Mouse (Mus musculus): ENCODE measurements at regions not wholly inside any gene's neighbourhood (a gene's known extent, or its start where the extent isn't known, plus 50 kb on each side); places are given as distances from the start of the nearest gene placed in this dataset.

DNA sequence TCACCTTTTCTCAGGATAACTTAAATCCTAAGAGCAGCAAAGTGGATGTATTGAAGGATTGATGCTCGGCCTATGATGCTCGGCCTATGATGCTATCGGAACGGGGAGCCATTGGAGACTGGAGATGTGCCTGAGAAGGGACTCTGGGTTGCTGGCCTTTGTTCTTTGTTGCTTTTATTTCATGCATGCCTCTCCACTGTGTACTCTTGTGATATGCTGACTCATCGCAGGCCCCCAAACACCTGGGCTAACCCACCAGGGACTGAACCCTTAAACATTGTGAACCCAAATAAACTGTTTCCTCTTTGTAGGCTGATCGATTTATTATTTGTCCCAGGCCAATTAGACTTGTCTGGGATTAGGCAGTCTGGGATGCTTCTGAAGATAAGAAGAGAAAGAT lies 61.9 kb downstream of the Pdcl3 start:
- no peak for DNase-seq (ENCODE audit: low spot score in 2 of 2)

GRCm38 (mm10) chr1:39057304-39057703 lies 71.9 kb downstream of the Pdcl3 start:
- DNase-seq (ENCODE audit: low spot score in 2 of 2), result no peak

GRCm38 (mm10) chr1:39062509-39062908 lies 77.1 kb downstream of the Pdcl3 start:
- DNase-seq (ENCODE audit: low spot score in 2 of 2), result no peak

GRCm38 (mm10) chr1:39063666-39064385 lies 78.4 kb downstream of the Pdcl3 start:
- no peak for DNase-seq (ENCODE audit: low spot score in 2 of 2)

DNA sequence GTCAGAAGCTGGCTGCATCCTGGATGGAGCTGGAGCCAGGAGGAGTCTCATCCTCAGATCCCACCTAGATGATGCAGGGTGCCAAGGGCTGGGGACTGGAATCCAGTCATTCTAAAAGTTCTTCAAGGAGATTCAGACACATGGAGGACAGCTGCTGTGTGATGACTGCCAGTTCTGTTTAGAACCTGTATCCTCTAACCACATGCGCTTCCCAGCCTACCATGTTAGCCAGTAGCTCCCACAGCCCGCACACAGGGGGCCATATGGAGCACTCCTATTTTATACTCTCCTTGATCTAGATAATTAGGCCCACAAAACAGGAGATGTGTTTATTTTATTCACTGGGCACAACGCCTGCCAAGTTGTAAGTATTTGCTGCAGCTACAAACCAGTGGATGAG lies 79.4 kb downstream of the Pdcl3 start:
- no peak for DNase-seq (ENCODE audit: low spot score in 2 of 2)

GRCm38 (mm10) chr1:39067901-39068300 lies 82.5 kb downstream of the Pdcl3 start:
- no peak for DNase-seq (ENCODE audit: low spot score in 2 of 2)

DNA sequence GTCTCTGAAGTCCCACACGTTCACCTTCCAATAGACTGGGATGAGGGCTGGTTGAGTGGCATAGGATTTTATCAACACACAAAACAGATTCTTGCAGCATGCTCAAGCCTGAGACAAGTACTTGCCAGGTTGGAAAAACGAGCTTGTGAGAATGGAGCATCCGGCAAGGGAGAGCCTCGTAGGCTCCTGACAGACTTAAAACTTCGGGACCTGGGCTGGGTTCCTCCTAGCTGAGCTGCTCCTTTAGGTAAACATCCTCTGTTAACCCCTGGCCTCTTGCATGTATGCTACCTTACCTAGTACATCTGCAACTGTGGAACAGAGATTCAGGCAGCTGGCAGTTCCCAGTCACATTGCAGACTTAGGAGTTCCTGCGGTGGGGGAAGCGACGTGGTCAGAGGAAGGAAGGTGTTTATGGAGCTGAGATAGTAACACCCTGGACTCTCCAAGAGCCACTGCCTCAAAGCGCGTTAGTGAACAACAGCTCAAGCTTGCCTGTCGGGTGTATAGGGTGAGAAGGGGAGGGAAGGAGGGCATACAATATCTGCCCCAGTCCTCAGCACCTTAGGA lies 83.8 kb downstream of the Pdcl3 start:
- no peak for DNase-seq (ENCODE audit: low spot score in 2 of 2)

GRCm38 (mm10) chr1:39069676-39070075 lies 84.3 kb downstream of the Pdcl3 start:
- no peak for DNase-seq (ENCODE audit: low spot score in 2 of 2)

- no peak for DNase-seq (ENCODE audit: low spot score in 2 of 2)
Measured at GRCm38 (mm10) chr1:39075966-39076365, 90.6 kb downstream of the Pdcl3 start.

GRCm38 (mm10) chr1:39078584-39079315 lies 93.3 kb downstream of the Pdcl3 start:
- DNase-seq (ENCODE audit: low spot score in 2 of 2), result peak in 1 of 2 experiments; percentile 23

DNA sequence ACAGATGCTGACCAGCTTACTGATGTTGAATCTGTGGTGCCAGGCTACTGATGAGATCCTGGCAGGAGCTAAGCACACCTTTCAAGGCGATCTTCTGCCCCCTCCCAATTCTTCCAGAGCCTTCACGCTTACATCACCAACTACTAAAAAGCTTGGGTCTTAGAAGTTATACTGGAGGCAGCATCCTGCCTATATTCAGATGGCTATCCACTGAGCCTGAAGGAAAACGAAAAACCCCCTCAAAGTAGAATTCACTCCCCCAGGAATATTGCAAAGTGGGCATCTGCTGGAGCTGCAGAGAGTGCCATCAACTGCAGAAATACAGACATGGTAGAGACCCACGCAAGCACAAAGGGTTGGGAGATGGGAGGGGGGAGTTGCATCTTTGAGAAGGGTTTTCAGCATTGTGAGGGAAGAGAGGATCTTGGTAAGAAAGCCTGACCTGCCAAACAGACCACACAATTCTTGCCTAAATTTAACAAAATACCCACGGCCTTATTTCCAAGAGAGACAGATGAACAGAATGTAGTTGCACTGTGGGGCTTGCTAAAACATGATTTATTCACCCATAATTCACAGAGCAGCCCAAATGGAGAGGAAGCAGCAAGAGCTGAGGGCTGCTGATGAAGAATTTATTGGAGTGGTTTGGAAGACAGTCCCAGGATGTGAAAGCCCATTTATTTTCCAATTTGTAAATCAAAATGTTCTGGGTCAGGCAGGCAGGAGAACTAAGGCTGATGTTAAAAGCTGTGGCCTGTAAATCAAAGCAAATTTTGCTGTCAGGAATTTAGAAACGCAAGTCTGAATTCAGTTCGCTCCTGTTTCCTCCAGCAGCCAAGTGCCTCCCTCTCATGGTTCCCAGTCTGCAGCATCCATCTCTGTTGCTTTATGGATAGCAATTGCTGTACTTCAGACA lies 98.8 kb downstream of the Pdcl3 start:
- no peak for DNase-seq (ENCODE audit: low spot score in 2 of 2)

GRCm38 (mm10) chr1:39086273-39086672 lies 100.9 kb downstream of the Pdcl3 start:
- DNase-seq (ENCODE audit: low spot score in 2 of 2), result peak in 1 of 2 experiments; percentile 10

DNA sequence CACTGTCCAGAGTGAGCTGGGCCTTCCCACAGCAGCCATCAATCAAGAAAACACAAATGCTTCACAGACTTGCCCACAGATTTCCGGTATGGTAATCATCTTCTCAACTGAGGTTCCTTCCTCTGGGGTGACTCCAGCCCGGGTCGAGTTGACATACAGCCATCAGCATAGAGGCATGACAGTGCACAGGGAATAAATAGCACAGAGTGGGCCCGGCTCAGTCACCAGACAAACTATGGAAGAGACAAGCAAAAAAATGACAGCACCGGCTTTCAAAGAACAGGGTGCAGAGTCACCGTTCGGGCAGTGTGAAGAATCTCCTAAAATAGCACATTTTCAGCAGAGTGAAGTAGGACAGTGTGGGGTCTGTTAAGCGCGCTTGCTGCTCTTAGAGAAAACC lies 103.7 kb upstream of the Npas2 start:
- no peak for DNase-seq (ENCODE audit: low spot score in 2 of 2)

DNA sequence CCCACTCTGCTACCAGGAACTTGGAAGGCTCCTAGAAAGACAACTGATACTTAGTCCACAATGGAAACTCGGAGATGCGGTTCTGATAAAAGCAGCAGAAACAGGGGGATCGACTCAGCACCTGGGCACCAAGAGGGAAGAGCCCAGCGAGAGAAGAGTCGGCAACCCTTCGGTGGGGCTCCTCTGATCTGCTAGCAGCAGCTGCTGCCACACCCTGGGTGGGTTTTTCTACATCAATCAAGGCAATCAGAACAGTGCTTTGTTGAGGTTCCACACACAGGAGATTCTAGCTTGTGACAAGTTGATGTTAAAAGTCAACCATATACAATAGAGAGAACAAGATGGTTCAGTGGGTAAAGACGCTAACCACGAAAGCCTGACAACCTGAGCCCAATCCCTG lies 102.4 kb upstream of the Npas2 start:
- no peak for DNase-seq (ENCODE audit: low spot score in 2 of 2)

GRCm38 (mm10) chr1:39091638-39092037 lies 101.9 kb upstream of the Npas2 start:
- no peak for DNase-seq (ENCODE audit: low spot score in 2 of 2)

- no peak for DNase-seq (ENCODE audit: low spot score in 2 of 2)
Measured at GRCm38 (mm10) chr1:39093291-39093690, 100.2 kb upstream of the Npas2 start.

DNA sequence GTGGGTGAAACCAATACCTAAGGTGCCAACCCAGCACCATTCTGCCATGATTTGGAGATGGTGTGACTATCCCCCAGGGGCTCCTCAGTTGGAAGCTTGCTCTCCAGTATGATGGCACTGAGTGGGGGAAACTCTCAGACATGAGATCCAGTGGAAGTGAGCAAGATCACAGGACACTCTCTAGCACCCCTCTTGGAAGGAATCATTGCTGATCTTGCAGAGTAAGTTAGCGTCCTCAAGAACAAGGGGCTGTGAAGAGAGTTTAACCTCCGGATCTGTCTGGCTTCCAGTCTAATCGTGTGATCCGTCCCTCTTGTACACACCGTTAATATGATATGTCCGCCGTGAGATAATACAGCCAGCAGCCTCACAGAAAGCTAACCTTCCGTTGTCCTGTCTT lies 99.5 kb upstream of the Npas2 start:
- no peak for DNase-seq (ENCODE audit: low spot score in 2 of 2)

DNA sequence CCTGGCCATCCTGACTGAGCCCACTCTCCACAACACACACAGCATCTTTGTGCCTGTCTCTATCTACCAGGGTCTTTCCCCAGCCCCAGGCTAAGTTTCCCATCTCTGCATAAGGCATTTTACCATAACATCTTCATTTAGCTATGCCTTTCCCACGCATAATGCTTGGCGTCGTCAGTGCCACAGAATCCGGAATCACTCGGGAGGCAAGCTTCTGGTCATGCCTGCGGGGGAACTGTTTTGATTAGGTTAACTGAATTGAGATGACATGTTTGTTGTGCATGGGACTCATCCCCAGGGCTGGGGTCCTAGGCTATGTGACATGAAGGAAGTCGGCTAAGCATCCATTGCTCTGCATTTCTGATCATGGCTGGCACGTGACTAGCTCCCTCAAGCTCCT lies 97.6 kb upstream of the Npas2 start:
- DNase-seq (ENCODE audit: low spot score in 2 of 2), result no peak

DNA sequence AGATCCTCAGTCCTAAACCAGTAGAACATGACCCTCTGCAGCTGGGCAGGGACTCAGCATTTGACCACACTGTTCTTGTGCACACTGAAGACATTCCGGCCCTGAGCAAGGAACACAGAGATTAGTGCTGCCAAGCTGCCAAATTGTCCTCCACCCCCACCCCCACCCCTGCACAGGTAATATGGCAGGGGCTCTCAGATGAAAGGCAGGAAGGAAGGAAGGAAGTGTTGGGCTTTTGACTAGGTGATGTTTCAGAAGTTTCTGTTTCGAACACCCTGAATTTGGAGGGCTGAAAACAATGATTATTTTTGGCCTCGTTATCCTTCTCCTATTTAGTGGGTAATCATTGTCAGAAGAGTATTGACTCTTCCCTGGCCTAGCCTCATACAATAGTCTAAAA lies 96.8 kb upstream of the Npas2 start:
- DNase-seq (ENCODE audit: low spot score in 2 of 2), result no peak

DNA sequence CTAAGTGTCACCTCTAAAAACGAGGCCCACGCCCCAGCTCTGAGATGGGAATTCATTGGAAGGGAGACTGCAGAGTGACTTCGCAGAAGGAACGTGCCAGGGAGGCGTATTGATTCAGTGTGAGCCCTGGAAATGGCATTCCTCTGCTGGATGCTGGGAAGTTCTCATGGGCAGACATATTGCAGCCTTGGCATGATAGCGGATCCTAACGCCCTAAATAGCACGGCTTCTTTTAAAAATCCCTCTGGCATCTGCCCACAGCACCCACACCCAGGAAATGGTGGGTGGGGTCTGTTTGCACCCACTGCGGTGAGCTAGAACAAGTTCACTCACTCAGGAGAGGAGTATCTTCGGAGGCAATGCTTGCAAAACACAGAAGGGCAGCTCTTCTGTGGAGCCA lies 96.0 kb upstream of the Npas2 start:
- no peak for DNase-seq (ENCODE audit: low spot score in 2 of 2)

DNA sequence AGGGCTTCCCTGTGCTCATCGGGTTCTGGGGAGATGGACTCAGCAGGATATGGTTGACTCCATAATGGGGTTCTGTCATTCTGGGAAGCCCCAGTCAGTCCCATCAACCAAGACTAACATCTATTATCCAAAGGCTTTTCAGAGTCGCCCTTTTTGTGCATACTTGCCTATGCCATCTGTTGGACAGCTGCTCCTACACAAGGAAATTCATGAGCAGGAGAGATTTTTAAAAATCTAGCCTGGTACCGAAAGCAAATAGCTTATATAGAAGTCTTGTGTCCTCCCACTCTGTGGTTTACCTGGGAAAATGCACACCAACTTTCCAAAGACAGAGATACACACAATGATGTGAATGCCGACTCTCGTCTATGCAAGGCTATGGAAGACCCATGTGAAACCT lies 95.4 kb upstream of the Npas2 start:
- no peak for DNase-seq (ENCODE audit: low spot score in 2 of 2)

DNA sequence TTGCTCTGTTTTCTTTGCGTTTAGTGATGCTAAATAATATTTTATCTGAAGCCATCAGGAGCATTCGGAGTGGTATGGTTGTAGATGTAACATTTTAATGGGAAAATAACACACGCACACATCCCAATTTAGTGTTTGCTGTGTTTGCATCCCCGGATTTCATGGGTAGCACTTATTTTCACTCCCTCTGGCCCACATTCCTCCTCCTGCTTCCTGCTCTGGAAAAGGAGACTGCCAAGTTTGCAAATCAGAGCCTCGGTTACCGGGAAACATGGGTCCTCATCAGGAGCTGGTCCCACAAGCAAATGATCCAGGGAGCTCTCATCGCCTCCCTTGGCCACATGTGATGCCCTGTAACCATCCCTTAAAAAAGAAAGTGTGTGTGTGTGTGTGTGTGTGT lies 94.3 kb upstream of the Npas2 start:
- no peak for DNase-seq (ENCODE audit: low spot score in 2 of 2)

Measured in gastrocnemius, adult 8-10 months (tissue).